Mouse (Mus musculus) ES-Bruce4 (cell line): ENCODE data around the gene Bbs1.

Experiments
- CTCF ChIP-seq: IDR thresholded peaks from one replicate; pipeline ENCODE4 v1.8.1; 2011; ENCODE audit warnings: low read depth, low read length
- EP300 ChIP-seq: IDR thresholded peaks from 2 replicates; pipeline ENCODE4 v1.6.1; 2011; ENCODE audit warnings: low read depth, low read length; ENCODE audit not compliant: insufficient read depth
- POLR2A ChIP-seq: IDR thresholded peaks from one replicate; pipeline ENCODE4 v1.8.1; 2011; ENCODE audit warnings: low read length; ENCODE audit not compliant: insufficient read depth

DNA sequence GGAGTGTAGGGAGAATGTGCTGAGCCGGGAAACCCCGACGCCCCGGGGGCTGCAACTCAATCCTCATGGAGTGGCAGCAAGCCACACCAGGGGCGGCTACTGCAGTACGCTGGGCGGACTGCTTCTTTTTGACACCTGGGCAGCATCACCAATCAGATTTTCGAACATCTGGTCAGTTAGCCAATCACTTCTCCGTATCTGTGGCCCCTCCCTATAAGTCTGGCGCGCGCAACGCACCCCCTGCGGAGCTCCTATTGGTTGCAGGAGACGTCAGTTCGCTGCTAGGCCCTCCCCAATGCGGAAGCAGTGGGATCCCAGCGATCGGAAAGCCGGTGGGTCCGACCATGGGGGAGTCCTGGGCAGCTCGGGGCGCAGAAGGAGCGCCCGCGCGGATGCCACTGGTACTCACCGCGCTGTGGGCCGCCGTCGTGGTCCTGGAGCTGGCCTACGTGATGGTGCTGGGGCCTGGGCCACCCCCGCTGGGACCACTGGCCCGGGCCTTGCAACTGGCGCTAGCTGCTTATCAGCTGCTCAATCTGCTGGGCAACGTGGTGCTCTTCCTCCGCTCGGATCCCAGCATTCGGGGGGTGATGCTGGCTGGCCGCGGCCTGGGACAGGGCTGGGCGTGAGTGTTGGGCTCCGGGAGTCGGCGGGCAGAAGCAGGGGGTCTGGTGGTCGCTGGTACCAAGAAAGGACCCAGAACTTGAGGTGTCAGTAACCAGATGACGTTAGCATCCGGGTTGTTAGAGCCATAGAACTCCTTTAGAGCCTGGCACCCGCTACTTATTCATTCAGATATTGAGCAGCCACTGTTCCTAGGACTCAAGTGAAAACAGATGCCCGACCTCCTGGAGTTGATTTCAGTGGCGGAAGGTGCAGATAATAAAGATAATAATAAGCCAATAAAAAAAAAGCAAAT lies 27.8 kb downstream of the Bbs1 start, which contains the start of gene Zdhhc24:
- TF ChIP-seq POLR2A (peak; percentile 63), CTCF (no peak), EP300 (no peak)
